Mouse (Mus musculus) cerebellum, postnatal 4 days (tissue): ENCODE data around the gene Rgs9.

ENCODE experiments used
- DNase-seq, 2 experiments: peaks; one replicate each; pipeline ENCODE4 v3.0.0; 2022; ENCODE audit warnings: low spot score in 2 of 2, mixed read lengths in 1 of 2

Rgs9 gene

GRCm38 (mm10) chr11:109175376-109175969, 122.5 kb downstream of the Rgs9 start:
- DNase-seq = no peak
